Mouse (Mus musculus): ENCODE measurements at regions not wholly inside any gene's neighbourhood (a gene's known extent, or its start where the extent isn't known, plus 50 kb on each side); places are given as distances from the start of the nearest gene placed in this dataset.
A peak's percentile ranks its signal among the peaks of the same experiment; 100 is the strongest.

DNA sequence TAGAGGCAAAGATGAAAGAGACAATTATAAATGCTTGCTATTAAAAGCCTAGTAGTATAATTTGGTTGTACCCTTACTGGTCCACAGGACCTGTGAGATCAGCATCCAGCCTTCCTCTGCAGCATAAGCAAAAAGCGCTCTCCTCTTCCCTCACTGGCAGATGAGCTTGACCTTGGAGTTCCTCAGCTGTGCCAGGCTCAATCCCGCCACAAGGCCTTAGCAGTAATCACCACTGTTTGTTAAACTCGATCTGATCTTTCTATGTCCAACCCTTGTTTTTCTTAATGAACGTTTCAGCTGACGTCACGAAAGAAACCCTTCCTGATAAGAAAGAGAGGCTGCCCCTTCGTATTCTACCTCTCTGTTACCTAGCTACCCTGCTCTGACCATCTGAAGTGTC, 183.5 kb downstream of the Ifng start:
- DNase-seq (ENCODE audit: low spot score) = no peak

DNA sequence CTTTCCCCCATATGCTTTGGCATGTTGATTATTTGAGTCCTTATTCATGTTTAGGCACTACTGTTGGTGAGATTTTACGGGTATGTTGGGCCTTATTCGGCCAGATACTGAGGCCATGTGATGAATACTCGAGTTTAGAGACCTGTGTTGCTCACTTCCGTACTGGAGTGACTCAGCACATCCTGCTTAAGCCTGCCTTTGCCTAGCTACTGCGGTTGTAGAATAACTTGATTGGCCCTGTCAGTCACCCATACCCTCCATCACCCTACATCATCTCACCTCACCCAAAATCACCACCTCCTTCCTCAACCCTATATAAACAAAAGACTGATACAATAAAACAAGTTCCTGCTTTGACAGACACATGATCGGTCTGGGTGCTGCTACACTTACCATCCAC, 187.2 kb downstream of the Ifng start:
- DNase-seq (ENCODE audit: low spot score) = no peak

GRCm38 (mm10) chr10:118629360-118630040, 188.7 kb downstream of the Ifng start:
- no peak for DNase-seq (ENCODE audit: low spot score)

DNA sequence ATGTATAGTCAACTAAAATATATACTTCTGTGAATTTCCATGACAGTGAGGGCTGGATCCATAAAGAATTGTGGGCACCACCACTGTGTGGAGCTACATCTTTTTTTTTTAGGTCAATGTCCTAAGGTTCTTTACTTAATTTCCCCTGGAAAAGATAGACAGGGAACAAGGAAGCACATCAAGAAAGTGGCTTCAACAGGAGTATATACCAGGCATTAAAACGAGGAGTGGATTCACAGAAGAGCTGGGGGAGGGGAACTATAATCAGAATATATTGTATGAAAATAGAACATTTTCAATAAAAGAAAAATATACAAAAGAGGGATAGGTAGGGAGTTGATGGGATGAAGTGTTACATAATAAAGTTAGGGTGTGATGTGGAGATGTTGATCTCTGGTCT, 190.9 kb downstream of the Ifng start:
- no peak for DNase-seq (ENCODE audit: low spot score)

GRCm38 (mm10) chr10:118632187-118632586, 191.3 kb downstream of the Ifng start:
- DNase-seq (ENCODE audit: low spot score) = peak; percentile 26

DNA sequence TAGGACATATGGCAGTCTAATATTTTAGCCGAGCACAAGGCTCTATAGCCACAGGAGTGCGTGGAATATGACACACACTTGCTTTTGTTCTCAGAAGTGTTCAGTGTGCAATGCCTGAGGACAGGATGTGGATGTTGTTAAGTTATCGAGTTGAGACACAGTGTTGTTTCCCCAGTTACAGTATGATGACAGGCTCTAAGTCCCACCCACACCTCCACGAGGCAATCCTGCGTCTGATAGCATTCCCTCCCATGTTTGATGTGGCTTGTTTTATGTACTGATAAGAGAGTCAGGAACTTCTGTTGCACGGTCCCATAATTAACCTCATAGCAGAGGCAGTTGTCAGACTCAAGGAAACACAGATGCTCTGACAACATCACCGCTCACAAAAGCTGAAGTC, 192.6 kb downstream of the Ifng start:
- peak; percentile 88 for DNase-seq (ENCODE audit: low spot score)

- no peak for DNase-seq (ENCODE audit: low spot score)
Measured at GRCm38 (mm10) chr10:118639097-118639496, 198.3 kb downstream of the Ifng start.

- no peak for DNase-seq (ENCODE audit: low spot score)
Measured at GRCm38 (mm10) chr10:118640121-118640809, 199.4 kb downstream of the Ifng start.

- no peak for DNase-seq (ENCODE audit: low spot score)
Measured at GRCm38 (mm10) chr10:118640810-118641427, 200.1 kb downstream of the Ifng start.

GRCm38 (mm10) chr10:118643622-118644021, 202.8 kb downstream of the Ifng start:
- peak; percentile 12 for DNase-seq (ENCODE audit: low spot score)

DNA sequence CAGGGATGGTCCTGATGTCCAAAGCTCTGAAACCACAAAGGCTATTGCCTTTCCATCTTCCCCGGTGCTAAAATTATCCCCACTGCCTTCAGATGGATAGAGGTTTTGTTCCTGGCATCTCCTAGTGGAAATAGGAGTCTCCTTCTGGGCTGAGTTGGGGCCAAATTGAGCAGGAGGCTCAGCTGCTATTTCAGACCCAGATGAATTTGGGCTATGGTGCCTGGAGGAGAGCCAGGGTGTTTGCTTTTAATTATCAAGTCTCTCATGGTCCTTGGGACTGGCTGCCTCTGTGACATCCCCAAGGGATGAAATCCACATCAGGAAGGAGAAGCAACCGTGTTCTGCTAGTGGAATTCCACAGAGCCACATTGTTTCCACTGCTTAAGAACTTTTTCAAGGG, 207.3 kb downstream of the Ifng start:
- no peak for DNase-seq (ENCODE audit: low spot score)

DNA sequence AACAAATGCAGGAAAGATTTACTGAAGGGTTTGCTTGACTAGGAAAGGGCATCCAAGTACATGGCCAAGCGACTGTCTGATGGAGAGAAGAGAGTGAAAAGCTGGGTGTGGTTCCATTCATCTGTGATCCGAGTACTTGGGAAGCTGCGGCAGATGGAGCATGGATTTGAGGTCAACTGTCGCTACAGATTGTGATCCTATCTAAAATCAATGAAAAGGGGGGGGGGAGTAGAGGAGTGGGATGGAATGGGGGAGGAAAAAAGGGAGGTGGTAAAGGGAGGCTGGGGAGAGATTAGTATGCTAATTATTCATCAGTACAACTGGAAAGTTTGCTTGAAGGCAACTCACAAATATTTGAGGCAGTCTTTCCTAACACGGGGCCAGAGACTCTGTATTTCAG, 213.4 kb downstream of the Dyrk2 start:
- no peak for DNase-seq (ENCODE audit: low spot score)

- no peak for DNase-seq (ENCODE audit: low spot score)
Measured at GRCm38 (mm10) chr10:118666009-118666408, 204.0 kb downstream of the Dyrk2 start.

- DNase-seq (ENCODE audit: low spot score) = no peak
Measured at GRCm38 (mm10) chr10:118675816-118676465, 194.1 kb downstream of the Dyrk2 start.

GRCm38 (mm10) chr10:118678750-118679418, 191.1 kb downstream of the Dyrk2 start:
- DNase-seq (ENCODE audit: low spot score) = no peak

- DNase-seq (ENCODE audit: low spot score) = no peak
Measured at GRCm38 (mm10) chr10:118679507-118679906, 190.5 kb downstream of the Dyrk2 start.

DNA sequence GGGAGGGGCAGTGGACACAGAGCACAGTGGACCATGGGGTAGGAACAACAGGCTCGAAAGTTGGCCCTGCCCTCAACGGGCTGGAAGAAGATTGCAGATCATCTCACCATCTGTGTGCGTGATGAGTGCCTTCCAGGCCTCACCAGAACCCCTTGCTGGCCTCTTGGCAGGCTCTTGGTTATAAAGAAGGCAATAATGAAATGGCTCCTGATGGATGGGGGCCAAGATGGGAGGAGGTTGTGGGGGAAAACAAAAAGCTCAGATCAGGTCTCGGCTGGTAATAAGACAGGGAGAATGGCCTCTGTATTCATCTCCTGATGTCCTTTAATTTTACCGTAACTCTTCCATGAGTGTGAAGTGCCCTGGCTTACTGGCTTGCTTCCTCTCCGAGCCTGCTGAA, 189.1 kb downstream of the Dyrk2 start:
- DNase-seq (ENCODE audit: low spot score) = no peak

GRCm38 (mm10) chr10:118683356-118683755, 186.7 kb downstream of the Dyrk2 start:
- no peak for DNase-seq (ENCODE audit: low spot score)

- no peak for DNase-seq (ENCODE audit: low spot score)
Measured at GRCm38 (mm10) chr10:118699292-118699691, 170.7 kb downstream of the Dyrk2 start.

DNA sequence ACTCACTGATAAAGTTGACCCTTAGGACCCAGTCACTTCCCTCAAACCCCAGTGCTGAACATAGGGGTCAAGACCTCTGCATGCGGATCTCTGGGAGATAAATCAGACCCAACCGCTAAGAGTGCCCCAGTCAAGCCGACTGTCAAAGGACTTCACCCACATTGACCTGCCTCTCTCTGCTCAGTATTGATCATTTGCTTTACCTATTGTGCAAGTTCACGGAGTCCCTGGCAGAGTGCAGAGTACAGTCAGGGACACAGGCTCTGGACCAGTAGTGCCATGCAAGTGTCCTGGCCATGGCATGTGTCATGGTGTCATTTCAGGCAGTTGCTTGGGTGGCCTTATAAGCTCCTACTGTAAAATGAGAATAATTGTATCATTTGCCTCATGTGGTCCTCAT, 169.9 kb downstream of the Dyrk2 start:
- no peak for DNase-seq (ENCODE audit: low spot score)

- no peak for DNase-seq (ENCODE audit: low spot score)
Measured at GRCm38 (mm10) chr10:118706020-118706419, 164.0 kb downstream of the Dyrk2 start.

- no peak for DNase-seq (ENCODE audit: low spot score)
Measured at GRCm38 (mm10) chr10:118709718-118710117, 160.3 kb downstream of the Dyrk2 start.
